Mouse (Mus musculus) NIH3T3 (cell line): ENCODE data around the gene St7.
"Not testable (repeated sequence)": the region's sequence is repeated elsewhere in the genome, so short reads cannot be mapped to it uniquely, and the experiment has no call there.

Source experiments
- DNase-seq: peaks from one replicate; pipeline ENCODE4 v3.0.0-alpha.2; 2012; ENCODE audit warnings: low read depth

Gene St7

DNA sequence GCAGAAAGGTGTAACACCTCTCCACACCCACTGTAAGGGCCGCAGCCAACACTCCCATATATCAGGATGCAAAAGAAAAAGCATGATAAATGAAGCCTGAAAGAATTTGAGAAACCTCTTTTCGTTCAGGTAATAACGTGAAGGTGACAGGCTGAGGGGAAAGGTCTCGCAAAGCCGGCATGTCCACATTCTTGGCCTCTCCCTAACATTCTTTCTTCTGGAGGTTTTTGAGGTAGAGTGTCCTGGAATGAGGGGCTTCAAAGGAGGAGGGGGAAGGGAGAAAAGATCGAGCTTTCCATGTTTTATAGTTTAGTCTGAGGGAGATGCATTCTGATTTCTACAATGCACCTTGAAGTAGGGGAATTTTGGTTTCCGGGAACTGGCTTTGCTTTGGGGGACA is at the start of gene St7:
TSS of gene St7 (plus strand) at position 287 of the 400 bp plus-strand sequence.
- no peak for DNase-seq

DNA sequence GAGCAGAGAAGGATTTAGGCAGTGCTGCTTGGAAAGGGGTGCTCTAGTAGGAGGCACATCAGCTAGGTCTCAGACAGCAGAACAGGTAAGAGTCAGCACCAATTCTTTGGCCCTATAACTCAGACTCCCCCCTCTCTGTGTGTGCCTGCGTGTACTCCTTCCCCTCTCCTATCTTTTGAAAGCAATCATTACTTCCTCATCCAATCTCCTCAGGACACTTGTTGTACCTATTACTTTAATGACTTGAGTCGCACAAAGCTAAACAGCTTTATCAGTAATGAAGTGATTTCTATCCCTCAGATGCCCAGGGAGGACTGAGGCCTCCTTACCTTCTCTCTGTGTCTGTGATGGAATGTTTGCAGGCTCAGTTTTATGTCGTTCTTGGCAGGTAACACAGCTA is 46.6 kb upstream of the St7 start:
- no peak for DNase-seq

DNA sequence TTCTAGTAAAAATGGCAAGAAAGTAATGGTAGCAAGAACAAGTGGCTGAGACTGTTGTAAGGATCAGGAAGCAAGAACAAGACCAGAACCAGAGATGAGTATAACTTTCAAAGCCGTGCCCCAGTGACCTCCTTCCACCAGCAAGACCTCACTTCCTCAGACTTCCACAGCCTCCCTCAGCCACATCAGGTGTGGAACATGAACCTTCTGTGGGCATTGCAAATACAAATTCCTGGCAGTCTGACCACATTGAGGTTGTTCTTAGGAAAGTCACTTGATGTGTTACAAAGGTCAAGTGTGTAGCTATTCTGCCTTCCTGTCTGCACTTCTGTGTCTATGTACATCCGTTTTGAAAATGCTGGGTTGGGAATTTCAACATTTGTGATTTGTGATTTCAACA is 40.6 kb upstream of the St7 start:
- no peak for DNase-seq

DNA sequence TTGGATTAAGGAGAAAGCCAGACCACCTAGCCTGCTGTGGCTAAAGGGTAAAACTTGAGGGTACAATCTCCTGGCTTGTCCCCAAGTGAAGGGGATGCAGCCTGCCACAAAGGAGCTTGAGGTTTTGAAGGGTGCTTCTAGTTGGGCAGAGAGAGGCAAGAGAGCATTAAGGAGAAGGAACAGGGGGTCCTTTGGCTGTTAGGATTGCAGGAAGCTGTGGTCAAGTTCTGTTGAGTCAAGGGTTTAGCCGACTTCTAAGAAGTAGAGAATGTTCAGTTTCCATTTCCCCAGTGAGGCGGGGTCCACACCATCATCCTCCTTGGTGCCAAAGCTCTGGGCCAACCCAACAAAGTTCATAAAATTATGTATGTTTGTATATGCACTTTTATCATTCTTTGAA is 37.7 kb upstream of the St7 start:
- no peak for DNase-seq

DNA sequence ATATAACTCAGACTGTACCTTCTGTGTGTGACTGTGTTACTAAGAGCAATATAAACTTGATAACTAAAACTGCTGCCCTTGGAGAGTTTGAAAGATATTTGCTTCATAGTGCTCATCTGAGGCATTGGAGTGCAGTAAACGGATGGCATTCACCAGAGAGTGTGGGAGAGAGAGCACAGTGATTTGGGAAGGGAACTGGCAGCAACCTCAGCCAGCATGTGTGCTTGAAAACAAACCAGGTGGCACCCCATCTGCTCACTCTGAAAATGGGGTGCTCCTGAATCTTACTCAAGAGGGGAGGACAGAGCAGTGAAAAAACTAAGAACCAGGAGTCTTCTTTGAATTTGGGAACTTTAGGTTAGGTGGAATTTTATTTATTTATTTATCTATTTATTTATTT is 35.4 kb upstream of the St7 start:
- no peak for DNase-seq

DNA sequence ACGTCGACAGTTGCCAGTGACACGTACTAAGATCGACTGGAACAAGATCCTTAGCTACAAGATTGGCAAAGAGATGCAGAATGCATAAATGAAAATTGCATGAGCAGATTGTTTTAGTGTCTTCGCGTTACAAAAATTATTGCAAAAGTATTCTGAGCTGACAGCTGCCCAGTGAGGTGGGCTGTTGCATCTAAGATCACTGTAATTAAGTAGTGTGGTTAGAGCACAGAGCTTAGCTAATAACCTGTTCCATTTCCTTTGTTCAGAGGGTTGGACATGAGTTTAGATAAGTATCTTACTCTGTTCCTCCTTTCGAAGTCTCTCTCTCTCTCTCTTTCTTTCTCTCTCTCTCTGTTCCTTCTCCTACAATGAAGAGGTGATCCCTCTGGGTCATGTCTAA is 27.4 kb upstream of the St7 start:
- no peak for DNase-seq

DNA sequence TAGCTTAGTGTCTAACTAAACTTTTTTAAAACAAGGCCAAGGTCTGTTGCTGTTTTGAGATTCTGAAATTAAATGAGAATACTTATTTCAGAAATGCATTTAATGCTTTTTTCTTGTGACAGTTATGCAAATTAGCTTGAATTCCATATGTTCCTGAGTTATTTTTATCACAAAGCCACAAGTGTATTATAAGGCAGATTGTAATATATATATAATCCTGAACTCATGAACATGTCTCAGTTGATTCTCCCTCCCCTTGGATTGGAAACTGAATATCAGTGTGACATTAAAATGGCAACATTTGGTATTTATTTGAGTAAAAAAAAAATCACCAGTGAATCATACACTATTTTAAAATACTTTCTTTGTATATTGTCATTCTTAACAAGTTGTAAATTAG is 26.7 kb upstream of the St7 start:
- no peak for DNase-seq

DNA sequence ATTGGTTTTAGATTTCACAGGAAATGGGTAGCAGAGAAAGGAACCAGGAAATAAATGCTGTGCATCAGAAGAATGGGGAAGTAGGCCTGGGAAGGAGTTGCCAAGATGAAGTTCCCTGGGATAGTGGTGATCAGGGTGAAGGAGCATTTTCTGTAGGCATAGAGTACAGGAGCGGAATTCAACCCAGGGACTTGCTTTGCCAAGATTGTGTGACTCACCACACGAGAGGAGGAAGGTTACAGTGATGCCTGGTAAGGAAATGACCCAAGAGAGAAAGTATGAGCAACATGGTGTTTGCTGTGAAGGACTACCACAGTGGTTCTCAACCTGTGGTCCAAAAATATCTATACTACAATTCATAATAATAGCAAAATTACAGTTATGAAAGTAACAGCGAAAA is 24.9 kb upstream of the St7 start:
- peak; percentile 63 for DNase-seq

DNA sequence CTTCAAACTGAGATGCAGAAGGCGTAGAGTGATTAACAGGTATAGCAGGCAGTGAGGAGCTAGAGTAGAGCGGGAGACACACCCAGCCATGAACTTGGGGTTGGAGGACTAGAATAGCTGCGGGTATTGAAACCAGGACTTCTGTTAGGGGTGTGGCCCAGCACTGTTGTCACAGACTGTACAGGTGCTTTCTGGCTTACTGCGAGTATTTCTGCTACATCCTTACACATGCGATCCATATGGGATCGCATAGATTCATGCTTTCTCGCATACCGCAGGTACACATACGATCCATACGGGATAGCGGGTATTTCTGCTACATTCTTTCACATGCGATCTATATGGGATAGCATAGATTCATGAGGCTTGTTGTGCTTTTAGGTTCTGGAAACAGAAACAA is 24.4 kb upstream of the St7 start:
- DNase-seq, result no peak

DNA sequence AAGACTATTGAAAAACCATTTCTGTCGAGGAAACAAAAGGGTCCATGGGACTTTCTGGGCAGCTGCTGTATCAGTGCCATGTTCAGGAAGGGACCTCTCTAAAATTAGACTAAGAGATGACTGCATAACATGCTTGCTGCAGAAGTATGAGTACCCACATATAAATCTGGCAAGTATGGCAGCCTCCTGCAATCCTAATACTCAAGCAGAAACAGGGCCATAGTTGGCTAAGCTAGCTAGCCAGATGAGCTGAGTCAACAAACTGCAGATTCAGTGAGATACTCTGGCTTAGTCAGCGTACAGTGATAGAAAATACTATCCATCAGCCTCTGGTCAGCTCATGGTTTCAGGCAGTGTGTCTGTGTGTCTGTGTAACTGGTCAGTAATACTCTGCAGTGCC is 22.9 kb upstream of the St7 start:
- DNase-seq, result peak; percentile 51

DNA sequence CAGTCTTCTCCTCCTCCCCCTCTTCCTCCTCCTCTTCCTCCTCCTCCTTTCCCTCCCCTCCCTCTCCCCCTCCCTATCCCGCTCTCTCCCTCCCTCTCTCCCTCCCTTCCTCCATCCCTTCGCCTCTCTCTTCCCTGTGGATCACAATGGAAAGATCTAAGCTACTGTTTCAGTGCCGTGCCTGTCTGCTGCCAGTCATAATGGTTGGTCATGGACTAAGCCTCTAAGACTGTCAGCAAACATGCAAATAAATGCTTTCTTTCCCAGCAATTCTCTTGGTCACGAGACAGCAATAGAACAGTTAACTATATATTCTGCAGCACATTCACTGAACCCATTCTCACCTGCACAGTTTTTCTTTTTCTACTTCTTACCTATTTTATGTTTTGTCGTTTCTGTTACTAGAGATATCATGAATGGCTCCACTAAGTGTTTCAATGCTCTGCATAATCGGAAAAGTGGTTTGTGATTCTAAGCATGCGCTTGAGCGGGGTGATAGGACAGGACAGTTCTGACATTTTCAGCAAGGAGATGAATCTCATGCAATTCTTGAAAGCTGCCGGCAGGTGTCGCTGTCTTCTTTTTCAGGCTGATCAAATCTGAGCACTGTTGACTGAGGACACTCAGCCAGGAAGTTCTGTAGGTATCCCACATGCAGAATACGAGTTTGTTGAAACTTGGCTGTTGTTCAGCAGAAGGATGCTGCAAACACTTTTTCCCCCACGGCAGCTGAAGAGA is 17.5 kb upstream of the St7 start:
- DNase-seq, result peak; percentile 93

DNA sequence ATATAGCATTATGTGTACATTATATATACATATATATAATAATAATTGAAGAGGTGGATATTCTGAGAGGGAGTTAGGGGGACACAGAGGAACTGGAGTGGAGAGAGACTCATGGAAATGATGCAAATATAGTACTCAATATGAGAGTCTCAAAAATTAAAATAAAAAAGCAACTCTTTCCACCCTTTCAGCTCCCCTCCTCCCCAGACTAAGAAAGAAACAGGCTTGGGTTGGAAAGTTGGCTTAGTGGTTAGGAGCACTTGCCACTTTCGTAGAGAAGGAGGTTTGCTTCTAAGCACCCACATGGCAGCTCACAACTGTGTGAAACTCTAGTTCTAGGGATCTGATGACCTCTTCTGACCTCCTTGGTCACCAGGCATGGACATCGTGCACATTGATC is 15.7 kb upstream of the St7 start:
- DNase-seq, result no peak

DNA sequence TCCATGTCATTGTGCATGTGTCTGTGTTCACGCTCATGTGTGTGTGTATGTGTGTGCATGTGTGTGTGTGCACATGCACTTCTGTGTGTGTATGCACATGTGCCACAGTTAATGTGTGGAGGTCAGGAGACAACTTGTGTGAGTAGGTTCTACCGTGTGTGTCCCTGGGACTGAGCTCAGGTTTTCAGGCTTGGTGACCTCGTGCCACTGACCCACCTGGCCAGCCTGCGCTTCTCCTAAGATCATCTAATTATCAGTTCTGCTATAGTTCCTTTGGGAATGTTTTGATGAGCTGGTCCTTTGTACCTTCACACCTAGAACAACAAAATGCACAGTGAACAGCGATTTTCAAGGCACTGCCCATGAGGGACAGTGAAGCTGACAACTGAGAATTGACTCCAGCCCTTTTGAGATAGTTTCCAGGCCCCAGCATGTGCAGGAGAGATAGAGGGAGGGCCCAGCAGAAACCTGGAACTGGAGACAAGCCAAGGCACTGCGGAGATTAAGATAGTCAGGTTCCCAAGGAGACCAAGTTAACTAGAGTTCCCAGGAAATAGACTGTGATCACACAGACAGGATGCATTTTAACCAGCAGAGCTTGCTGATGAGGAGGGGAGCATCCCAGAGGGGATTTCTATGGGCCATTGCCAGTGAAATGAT is 12.3 kb upstream of the St7 start:
- DNase-seq, result no peak

DNA sequence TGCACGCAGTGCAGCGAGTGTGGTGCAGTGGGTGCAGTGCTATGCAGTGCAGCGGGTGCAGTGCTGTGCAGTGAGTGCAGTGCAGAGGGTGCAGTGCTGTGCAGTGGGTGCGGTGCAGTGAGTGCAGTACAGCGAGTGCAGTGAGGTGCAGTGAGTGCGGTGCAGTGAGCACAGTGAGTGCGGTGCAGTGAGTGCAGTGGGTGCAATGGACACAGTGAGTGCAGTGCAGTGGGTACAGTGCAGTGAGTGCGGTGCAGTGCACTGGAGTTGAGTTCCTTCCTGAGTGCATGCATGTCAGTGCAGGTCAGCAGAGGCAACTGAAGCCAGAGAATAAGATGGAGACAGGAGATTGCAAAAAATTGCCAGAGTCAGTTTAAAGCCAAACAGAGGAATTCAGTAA is 10.9 kb upstream of the St7 start:
- DNase-seq, result no peak

DNA sequence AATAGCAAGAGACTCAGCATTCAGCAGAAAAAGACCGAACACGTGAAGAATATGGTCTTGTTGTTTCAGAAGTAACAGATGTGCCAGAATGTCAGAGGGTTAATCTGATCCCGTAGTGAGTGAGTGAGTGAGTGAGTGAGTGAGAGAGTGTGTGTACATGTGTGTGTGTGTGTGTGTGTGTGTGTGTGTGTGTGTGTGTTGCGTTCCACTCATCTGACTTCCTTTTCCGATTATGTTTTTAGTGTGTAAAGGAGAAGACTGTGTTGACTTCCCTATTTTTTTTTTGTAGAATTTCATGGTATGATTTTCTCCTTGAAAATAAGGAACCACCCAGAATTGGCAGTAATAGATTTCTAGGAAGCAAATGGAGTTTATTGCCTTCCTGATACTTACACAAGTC is 4.1 kb upstream of the St7 start:
- DNase-seq, result no peak

DNA sequence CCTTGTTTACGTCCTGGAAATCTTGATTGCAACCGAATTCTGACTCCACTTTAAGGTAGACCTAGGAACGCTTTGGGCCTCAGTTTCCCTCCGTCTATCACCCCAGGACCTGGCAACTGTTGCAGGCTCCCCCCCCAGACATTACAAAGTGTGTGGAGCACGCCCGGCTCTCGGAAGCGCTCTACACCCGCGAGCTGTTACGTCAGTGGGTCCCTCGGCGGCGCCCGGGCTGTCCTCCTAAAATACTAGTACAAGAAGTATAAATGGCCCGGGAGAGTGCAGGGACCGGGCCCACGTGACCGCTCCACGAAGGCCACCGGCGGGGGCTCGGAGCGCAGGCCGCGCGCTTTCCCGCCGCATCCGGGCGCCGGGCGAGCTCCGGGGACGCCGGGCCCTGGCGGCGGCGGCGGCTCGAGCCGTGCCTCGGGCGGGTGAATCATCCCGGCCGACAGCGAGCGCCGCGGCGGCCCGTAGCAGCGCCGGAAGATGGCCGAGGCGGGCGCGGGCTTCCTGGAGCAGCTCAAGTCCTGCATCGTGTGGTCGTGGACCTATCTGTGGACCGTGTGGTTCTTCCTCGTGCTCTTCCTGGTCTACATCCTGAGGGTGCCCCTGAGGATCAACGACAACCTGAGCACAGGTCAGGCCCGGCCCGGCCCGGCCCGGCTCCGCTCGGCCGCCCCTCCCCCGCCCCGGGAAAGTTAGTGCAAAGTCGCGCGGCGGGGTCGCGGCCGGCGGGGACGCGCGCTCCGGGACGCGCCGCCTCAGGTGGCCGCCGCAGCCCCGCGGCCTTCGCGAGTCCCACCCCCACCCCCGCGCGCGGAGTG is 1.2 kb downstream of the St7 start:
- peak; percentile 84 for DNase-seq

DNA sequence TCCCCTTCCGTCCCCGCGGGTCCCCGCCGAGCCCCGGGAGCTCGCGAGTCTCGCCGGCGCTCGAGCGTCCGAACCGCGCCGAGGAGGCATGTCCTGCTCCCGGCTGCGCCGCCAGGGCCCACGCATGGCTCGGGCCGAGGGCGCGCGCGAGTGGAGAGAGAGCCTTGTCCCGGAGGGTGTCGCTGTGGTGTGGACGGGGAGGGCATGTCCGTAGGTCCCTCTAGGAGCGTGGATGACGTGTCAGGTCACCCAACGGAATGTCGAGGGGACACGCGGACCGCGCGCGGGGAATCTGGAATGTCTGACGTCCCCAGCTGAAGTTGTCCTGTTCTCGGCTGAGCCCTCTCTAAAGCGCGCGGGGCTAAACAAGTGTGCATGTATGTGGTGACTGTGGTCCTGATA is 1.8 kb downstream of the St7 start:
- peak; percentile 82 for DNase-seq

DNA sequence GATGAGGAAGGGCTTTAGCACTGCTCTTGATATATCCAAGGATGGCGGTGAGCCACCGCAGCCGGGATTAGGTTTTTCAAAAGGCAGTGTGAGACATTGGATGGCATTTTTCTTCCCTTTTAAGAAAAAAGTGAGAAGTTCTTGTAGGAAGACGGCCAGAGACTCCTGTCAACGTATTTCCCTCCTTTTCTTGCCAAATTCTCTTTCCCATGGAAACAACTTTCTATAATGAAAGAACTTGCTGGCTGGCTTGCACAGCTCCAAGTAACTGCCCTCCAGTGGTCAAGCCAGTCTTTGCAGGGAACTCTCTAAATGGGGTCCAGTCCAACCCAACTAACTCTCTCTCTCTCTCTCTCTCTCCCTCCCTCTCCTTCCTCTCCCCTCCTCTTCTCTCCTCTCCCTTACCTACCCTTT is 3.6 kb downstream of the St7 start:
- DNase-seq, result peak; percentile 88

DNA sequence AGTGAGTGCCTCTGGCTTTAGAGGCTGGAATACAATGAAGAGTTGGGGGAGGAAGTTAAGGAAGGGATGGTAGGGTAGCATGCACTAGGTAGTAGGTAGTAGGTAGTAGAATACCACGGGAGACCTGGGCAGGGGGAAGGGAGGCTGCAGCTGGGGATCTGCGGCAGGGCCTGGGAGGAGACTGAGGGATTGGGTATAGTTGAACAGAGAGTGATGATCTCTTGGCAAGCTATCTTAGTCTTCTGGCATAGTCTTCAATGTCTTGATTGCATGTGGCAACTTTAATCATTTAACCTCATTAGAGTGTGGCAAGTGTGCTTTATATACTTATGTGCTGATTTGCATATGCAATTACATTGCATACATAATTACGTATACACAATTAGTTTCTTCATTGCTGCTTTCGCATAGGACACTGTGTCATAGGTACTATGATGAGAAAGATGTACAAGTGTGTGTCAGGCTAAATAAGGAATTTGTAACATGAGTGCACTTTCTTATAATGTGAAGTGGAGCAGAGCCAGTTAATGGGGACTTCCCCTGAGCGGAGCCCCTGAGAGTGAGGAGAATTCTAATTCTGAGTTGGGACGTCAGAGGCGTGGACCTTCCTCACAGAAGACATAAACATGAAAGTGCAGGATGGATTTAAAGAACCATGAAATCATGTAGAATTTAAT is 8.3 kb downstream of the St7 start:
- DNase-seq, result no peak

DNA sequence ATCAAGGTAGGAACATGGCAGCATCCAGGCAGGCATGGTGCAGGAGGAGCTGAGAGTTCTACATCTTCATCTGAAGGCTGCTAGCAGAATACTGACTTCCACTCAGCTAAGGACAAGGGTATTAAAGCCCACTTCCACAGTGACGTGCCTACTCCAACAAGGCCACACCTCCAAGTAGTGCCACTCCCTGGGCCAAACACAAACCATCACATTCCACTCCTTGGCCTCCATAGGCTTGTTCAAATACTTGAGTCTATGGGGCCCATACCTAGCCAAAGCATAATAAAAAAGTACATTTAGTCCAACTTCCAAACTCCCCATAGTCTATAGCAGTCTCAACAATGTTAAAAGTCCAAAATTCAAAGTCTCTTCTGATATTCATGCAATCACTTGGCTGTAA is 11.3 kb downstream of the St7 start:
- DNase-seq, result not testable (repeated sequence)

DNA sequence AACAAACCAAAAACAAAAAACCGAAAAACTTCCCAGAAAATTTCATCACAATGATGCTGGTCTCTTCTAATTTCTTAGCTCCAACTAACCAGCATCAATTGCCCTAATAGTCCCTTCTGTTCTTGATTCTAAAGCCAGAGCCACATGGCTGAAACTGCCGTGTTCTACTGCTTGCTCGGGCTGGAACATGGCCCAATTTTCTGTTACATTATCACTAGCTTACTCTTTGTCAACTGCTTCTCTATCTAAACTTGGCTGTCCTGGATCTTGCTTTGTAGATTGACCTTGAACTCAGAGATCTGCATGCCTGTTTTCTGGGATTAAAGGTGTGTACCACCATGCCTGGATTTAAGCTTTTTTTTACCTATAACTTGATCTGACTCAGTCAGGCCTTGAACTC is 13.2 kb downstream of the St7 start:
- no peak for DNase-seq

DNA sequence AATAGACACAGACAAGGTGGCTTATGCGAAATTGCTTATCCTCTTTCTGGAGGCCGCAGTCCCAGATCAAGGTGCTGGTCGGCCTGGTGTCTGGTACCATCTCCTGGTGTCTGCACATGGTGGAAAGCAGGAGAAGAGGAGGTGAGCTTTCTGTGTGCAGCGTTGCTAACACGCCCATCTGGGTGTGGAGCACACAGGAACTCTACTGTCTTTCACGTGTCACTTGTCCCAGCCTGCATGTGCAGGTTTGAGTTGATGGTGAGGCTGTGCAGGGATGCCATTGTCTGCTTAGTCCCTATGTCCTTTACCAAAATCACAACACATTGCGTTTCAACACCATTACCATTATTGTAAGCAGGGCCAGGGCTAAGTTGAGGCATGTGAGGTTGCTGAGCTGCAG is 26.2 kb downstream of the St7 start:
- DNase-seq, result no peak

DNA sequence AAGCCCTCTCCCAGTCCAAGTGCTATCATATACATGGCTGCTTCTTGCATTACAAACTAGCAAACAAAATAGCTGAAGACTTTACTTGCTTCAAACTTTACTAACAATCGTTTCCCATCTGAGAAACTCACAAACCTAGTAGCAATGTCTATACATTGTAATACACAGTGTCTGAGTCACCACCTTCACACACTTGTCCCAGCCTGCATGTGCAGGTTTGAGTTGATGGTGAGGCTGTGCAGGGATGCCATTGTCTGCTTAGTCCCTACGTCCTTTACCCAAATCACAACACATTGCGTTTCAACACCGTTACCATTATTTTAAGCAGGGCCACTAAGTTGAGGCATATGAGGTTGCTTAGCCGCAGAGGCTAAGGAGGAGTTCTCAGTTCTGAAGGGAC is 26.7 kb downstream of the St7 start:
- DNase-seq, result no peak
